Mouse (Mus musculus): Measurements from ENCODE around the gene Prkd2.

The Prkd2 gene

GRCm38 (mm10) chr7:16900526-16900925 is 57.8 kb downstream of the Prkd2 start:
- DNase-seq = no peak

- no peak for DNase-seq
Measured at GRCm38 (mm10) chr7:16903439-16903955, 60.8 kb downstream of the Prkd2 start.

DNA sequence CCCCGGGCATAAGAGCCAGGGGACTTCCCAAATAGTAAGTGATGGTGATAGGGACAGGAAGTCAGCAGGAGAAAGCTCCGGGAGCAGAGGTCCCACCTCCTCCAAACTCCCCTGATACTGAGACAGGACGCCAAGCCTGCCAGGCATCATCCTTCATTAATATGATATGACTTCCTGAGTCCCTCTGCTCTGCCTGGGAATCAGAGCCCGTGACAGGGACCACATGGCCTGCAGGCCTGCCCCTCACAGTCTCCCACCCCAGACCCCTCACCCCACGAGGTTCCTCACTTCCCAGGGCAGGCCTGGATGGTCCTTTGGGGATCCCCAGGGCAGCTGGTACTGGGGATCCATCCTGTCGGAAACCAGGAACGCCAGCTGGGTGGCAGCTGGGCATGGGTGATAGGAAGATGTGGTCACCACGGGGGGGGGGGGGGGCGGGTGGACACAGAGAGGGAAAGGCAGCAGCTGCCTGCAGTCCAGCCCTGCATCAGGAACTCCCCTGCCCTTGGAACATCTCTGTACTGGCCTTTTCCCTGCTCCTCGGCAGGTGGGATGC is 61.5 kb downstream of the Prkd2 start:
- DNase-seq = no peak

DNA sequence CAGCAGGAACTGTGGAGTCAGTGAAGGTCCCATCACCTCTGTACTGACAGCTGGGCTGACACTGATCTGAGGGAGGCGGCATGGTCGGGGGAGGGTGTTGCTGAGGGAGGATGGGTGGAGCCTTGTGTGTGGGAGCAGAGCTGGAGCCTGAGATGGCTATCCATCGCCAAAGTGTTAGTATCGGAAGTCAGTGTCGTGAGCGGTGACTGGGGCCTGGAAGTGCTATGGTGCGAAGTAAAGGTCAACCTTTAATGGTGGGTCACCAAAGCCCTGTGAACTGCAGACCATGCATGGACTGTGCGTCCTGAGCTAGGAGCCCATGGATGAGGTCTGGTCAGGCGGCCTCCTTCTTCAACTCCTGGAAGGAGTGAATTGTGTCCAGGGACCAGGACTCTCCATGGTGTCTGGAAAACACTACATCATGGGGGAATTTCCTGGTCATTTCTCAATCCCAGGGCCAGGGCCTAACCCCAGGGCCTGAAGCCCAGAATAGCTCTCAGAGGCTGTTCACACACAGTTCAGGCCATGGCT is 62.9 kb downstream of the Prkd2 start:
- DNase-seq = no peak

- DNase-seq = no peak
Measured at GRCm38 (mm10) chr7:16906281-16906680, 63.6 kb downstream of the Prkd2 start, which contains the start of gene Ptgir. TSS of gene Ptgir (plus strand) at chr7:16906490.

DNA sequence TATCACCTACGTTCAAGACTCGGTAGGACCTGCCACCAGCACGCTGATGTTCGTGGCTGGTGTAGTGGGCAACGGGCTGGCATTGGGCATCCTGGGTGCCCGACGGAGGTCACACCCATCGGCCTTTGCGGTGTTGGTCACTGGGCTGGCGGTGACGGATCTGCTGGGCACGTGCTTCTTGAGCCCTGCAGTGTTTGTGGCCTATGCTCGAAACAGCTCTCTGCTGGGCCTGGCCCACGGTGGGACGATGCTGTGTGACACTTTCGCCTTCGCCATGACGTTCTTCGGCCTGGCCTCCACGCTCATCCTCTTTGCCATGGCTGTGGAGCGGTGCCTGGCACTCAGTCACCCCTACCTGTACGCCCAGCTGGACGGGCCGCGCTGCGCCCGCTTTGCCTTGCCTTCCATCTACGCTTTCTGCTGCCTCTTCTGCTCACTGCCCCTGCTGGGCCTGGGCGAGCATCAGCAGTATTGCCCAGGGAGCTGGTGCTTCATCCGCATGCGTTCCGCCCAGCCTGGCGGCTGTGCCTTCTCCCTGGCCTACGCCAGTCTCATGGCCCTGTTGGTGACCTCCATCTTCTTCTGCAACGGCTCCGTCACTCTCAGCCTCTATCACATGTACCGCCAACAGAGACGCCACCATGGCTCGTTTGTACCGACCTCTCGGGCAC is 64.3 kb downstream of the Prkd2 start:
- no peak for DNase-seq

- no peak for DNase-seq
Measured at GRCm38 (mm10) chr7:16907842-16908241, 65.1 kb downstream of the Prkd2 start.

DNA sequence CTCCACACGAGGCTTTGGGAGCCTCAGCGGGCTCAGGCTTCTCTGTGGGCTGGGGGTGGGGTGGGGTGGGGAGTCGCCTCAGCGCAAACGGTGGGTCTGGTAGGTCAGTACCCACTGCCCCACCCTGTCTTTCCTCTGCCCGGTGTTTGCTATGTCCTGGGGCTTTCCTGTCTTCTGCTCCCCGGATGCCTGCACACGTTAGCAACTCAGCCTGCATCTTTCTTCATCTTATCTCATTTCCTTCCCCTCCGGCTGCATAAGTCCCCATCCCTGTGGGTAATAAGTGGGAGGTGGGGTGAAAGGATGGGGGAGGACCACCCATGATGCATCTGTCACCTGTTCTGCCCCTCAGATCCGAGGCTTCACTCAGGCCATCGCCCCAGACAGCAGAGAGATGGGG is 65.7 kb downstream of the Prkd2 start:
- DNase-seq = no peak

GRCm38 (mm10) chr7:16908859-16909258 is 66.2 kb downstream of the Prkd2 start:
- no peak for DNase-seq

DNA sequence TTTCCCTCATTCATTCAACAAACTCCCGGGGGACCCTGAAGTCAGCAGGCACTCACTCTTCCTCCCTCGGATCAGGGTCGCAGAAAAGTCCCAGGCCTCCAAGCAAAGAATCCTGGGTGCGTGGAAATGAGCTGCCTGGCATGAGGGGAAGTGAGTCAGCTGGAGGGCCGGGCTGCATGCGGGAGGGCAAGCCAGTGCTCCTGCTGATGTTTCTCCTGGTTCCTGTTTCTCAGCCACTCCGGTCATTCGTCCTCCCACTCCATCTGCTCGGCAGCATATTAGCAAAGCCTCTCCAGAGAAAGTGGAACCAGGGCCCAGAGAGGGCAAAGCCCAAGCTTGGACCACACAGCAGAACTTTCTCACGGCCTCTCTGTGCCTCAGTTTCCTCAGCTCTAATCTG is 67.2 kb downstream of the Prkd2 start:
- DNase-seq = no peak

GRCm38 (mm10) chr7:16911904-16912303 is 69.2 kb downstream of the Prkd2 start:
- DNase-seq = no peak

DNA sequence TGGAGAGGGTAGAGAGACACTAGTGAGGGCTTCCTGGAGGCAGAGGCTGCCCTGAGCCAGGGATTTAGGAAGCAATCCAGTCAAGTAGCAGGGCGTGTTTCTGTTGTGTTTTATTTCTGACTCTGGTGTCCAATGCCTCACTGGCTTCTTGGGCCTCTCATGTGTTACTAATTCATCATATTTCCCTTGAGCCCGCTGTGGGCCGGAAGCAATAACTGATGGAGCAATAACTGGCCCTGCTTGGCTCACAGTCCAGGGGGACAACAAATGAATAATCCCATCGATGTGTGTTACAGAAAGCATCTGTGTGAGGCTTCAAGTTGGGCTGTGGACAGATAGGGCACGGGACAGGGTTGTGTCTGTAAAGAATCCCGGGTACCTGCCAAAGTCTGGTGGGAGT is 69.7 kb downstream of the Prkd2 start:
- no peak for DNase-seq

DNA sequence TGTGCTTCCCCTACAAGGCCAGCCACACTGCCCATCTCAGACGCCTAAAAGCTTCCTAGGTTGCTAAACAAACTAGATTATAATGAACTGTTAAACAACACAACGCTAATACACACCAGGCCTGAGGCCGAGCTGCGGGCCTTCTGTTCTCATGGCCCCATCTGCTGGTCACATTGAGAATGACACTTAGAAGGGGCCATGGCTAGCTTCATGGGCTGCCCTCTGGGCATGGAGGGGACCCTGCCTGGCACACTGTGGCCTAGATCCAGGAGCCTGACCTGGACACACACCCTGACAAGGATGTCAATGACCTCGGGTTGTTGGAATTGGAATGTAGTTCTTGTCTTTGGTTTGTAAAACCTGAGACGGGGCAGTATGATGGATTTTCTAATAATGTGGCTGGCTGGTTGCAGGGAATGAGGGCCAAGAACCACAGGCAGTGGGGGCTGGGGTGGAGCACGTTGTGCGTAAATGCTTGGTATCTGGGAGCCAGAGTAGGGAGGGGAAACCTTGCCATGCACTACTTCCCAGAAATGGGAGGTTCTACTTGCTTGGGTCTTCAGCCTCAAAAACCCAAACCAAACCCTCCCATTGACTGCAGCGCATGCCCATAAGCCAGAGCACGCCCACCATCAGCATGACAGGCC is 71.2 kb downstream of the Prkd2 start:
- DNase-seq = peak; percentile 77 to 86

DNA sequence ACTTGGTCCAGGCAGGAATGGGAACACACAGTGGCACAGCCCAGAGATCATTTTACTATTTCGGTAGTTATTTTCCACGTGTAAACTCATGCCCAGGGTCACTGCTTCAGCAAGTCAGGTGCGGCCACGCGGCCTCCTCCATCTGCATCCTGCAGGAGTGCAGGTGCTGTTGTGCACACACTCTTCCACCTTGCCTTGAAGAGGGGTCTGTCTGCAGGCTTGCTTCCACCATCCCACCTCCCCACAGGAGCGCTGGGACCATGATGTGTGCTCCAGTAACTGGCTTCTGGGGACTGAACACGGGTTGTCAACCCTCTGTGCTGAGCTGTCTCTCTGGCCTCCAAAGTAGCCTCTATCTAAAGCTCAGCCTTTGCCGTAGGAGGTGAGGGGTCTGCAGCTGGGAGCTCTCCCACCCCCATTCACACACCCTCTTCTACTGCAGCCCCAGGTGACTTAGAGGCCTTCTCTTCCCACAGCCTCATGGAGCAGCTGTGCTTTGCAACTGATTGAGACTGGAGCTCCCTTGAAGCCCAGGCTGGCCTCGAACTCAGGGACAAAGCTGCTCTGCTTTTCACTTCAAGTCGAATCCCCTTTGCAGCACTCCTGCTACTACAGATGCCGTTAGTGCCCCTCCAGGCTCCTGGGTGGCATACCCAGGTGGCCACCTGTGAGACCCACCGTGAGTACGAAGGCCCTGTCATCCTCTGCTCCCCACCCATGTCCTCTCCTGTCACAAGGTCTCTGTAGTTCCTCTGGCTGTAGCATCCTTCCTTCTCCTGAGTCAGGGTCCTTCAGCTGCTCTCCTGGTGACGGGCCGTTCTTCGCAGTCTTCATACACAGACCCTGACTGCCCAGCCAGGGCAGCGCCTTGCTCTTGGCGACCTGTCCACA is 72.0 kb downstream of the Prkd2 start:
- DNase-seq = peak; percentile 28 to 42

DNA sequence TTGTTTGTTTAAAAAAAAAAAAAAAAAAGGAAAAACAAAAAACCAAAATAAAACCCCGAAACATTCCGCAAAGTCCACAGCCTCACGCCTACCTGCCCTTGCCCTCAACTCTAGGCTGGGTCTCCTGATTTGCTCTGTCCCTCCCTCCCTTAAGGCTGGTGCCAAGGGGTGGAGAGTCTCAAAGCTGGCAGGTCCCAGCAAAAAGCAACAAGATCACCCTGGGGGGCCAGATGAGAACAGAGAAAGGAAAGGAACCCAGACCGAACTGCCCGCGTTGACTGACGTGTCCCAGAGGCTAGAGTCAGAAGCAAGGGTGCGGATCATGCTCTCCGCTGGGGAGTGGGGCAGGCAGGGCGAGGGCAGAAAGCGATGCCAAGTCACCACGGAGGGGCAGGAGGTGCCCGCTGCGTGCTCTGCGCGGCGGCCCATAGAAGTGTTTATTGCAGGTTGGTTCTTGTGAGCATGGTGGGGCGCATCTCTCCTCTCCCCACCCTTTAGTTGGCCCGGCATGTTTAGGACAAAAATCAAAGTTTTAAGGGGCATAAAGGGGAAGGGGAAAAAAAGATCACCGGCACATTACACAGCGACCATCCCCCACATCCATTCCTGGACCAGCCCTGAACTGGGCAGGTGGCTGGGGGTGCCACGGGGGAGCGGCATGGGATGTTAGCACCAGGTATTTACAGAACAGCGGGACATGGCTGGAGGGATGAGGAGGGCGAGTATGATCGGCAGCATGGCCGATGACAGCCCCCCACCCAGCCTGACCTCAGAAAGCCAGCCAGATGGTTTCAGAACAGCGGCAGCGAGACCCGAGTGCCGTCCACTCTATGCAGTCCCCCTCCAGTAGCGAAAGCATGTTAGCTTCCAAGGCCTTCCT is 73.0 kb downstream of the Prkd2 start:
- DNase-seq = peak; percentile 46 to 51

DNA sequence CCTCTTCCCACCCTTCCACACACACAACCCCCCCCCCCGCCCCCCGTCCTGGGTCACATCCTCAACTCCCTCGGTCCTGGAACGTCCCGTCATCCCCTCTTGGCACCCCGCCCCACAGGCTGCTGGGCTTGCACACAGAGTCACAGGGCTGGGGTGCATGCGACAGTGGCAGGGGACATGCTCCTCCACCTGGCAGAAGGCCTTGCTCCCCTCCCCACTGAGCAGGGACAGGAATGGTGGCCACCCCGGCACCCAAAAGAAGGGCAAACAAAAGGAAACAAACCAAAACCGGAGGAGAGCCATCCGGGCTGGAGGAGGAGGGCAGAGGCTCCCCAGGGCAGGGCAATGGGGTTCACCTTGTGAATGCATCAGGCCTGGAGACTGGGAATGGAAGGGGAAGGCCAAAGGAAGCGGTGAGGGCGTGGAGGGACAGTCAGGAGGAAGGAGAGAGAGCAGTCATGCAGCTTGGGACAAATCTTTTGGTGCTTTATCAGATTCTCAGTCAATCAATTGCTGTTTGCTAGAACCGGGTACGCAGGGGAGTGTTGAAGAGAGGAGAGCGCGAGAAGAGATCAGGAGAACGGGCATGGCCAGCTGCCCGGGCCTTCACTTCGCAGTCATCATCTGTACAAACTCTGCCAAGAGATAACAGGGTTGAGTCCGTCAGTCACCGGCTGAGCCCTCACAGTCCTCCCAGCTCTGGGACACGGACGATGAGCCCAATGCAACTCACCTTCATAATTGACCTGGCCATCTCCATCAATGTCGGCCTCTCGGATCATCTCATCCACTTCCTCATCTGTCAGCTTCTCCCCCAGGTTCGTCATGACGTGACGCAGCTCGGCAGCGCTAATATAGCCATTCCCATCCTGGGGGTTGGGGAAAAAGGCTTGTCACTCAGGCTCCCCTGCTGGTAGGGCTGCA is 73.9 kb downstream of the Prkd2 start:
- peak; percentile 54 to 75 for DNase-seq

DNA sequence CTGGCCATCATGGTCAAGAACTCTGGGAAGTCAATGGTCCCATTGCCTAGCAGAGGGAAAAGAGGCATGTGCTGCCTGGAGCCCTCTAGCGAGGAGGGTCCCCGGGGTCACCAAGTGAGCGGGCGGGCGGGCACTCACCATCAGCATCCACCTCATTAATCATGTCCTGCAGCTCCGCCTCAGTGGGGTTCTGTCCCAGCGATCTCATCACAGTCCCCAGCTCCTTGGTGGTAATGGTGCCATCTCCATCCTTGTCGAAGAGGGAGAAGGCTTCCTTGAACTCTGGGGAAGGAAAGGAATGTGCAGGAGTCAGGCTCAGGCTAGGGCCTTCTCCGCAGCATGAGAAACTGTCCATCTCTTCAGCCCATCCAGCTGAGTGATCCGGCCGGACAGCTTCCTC is 74.7 kb downstream of the Prkd2 start:
- DNase-seq = no peak

DNA sequence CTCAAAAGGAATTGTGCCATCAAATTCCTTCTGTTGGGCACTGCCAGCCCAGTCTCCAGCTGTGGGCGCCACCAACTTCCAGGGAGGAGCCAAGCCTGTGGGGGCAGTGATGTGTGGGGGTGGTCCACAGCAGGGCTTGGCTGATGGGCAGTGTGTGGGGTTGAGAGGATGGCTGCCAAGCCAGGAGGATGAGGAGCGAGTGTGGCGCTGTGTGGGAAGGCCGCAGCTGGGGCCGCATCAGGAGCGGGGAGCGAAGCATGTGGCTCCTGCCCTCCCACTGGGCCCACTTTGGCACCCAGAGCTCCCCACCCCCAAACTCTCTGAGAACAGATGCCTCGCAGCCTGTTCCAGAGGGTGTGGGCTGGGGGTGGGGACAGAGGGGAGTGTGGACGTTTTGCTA is 75.3 kb downstream of the Prkd2 start:
- peak; percentile 31 to 51 for DNase-seq

GRCm38 (mm10) chr7:16918670-16919069 is 76.0 kb downstream of the Prkd2 start:
- no peak for DNase-seq

GRCm38 (mm10) chr7:16919395-16920149 is 76.9 kb downstream of the Prkd2 start:
- DNase-seq = peak; percentile 48 to 53
